Mouse (Mus musculus) adrenal gland, postnatal 4 days (tissue): Measurements from ENCODE around the gene Chsy1. TPM values are rescaled to one million over a fixed set of nuclear protein-coding genes. Genes with fewer than 3 reads are reported as not detected.
"Not testable (repeated sequence)": the region's sequence is repeated elsewhere in the genome, so short reads cannot be mapped to it uniquely, and the experiment has no call there.

Experiments
- DNase-seq, 2 experiments: peaks; one replicate each; pipeline ENCODE4 v3.0.0; 2021 to 2022; ENCODE audit warnings: low spot score in 2 of 2, mixed read lengths in 2 of 2
- total RNA-seq, 2 experiments: library from RNA; stranded (reverse); gene quantifications; 2 replicates each; pipeline ENCODE4 v1.2.3; 2021

Chsy1 gene
- total RNA-seq, 2 experiments from 2014 or later: 27.8 to 29.5 TPM

DNA sequence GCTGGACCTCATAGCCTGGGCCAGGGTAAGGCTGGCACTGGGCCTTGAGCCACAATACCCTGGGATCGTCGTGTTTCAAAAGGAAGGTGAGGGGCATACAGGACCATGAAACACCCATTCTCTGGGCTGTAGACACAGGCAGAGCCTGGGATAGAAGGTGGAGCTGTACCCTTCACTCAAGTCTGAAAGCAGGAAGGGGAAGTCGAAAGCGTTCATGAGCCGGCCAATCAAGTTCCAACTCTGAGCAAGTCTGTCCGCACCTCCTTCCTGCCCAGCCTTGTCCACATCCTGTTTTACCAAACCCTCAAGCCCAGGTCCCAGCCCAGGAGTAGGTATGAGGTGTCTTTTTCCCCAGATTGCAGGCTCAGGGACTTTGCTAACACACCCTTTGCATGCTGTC lies 66.4 kb downstream of the Chsy1 start:
- DNase-seq: no peak

DNA sequence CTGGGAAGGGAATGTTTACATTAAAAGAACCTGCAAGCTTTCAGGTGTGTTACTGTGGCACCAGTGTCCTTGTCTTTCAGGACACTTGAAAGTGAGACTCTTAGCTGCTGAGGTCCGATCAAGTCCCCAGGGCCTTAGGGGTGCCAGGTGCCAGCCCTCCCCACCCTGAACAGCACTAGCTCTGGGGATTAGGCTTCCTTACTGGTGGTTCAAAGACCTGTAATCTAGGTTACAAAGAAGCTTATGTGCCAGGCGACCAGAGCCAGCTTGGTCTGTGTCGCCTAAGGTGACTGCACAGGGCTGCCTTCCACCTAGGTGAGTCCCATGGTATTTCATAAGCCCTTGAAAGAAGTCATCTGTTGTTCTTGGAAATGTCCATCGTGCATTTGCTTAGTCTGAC lies 66.9 kb downstream of the Chsy1 start:
- no peak for DNase-seq

- DNase-seq: no peak
Observed at GRCm38 (mm10) chr7:66176929-66177328, 67.6 kb downstream of the Chsy1 start.

DNA sequence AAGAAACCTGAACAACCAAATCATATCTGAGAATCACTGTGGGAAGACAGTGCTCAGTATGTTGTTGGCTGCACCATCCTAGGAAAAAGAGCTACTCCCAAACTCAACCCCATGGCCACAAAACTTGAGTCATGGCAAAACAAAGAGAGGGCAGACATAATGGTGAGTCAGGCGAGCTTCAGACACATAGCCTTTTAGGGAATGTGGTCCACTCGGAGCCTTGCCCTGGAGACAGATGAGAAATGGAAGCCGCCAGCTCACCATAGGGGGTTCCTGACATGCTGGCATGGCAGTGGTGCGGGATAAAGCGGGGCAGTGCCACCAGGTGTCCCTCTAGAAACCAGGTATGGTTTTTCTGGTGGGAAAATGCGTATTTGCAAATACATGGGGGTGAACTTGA lies 68.8 kb downstream of the Chsy1 start:
- DNase-seq: no peak

GRCm38 (mm10) chr7:66179120-66179581 lies 69.8 kb downstream of the Chsy1 start:
- DNase-seq: no peak

GRCm38 (mm10) chr7:66179711-66180110 lies 70.4 kb downstream of the Chsy1 start:
- DNase-seq: no peak

GRCm38 (mm10) chr7:66180260-66180659 lies 70.9 kb downstream of the Chsy1 start:
- DNase-seq: no peak

GRCm38 (mm10) chr7:66180711-66181365 lies 71.5 kb downstream of the Chsy1 start:
- no peak for DNase-seq

DNA sequence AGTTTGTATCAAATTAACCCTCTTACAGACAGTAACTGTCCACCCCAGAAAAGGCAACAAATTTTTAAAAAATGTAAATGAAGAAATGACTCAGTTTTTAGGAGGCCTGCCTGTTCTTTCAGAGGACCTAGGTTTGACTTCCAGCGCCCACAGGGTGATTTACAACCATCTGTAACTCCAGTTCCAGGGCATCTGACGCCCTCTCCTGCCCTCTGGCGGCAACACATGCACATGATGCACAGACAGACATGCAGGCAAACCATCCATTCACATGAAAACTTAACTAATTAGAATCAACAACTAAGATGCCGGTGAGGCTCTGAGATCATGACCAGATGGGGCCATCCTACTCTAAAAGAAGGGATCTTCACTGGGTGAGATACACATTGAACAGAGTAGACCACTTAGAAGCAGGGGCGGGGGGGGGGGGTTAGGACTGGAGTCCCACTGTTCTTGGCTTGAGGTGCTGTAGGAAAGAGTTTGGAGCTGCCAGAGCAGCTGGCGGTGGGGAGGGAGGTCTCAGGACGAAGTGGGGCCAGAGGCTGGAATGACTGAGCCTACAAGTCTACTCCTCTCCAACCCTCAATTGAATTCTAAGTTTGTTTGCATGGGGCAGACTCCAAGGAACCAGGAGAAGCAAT lies 72.9 kb downstream of the Chsy1 start:
- no peak for DNase-seq

GRCm38 (mm10) chr7:66183404-66183803 lies 74.1 kb downstream of the Chsy1 start:
- no peak for DNase-seq

DNA sequence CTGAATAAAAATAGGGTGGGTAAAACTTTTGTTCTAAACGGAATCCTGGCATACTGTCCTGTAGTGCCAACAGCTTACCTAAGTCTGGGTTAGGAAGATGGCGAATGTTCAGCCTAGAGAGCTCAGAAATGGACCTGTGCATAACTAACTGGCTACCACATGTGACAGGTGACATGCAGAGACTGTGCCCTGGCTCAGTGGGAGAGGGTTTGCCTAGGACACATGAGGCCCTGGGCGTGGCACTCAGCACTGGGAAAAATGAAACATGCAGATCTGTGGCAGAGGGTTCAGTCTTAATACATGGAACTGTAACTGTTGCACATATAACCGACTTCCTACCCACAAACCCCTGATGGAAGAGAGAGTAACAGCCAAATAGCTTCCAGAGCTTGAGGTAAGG lies 74.7 kb downstream of the Chsy1 start:
- DNase-seq: no peak

GRCm38 (mm10) chr7:66185370-66185769 lies 76.1 kb downstream of the Chsy1 start:
- no peak for DNase-seq

DNA sequence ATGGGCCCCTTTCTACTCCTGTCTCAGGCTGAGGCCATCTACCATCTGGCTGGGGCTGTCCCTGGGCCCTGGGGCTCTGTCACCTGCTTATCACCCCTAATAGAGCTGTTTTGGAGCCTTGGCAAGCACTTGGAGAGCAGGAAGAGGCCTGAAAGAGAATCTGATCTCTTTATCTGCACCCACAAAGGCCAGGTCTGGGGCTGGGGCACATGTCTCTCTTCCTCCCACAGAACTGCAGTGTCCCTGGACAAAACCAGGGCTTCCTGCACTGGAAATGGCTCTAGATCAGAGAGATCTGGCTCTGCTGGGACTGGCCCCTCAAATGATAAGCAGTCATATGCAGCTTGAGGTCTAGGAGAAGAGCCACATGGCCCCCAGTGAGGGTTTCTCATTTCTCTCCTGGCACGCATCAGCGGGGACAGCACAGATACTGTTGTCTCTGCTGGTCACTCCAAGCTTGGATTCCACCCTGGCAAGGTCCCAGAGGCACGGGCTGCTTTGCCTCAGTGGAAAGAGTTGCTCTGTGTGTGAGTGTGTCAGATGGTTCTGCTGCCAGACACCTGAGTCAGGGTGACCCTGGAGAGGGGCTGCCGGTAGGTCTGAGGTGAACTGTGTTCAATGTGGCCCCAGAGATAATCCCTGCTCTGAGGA lies 78.4 kb downstream of the Chsy1 start:
- no peak for DNase-seq

- not testable (repeated sequence) for DNase-seq
Observed at GRCm38 (mm10) chr7:66190385-66190784, 81.1 kb downstream of the Chsy1 start.

DNA sequence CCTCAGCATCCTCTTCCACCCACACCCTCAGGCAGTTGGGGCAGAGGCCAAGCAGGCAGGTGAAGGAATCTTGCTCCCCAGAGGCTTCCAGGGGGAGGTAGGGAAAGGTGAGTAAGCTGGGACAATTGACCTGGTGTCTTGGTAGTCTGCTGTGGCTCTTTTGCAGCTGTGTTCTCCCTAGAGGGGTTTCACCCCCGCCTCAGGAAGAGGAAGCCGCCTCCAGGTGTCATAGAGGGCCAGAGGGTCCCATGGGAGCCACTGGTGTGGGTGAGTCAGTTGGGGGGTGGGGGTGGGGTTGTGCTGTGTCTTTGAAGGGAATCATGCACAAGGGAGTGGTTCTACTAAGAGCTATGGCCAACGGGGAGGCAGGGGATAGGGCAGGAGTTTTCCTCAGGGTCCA lies 85.2 kb downstream of the Chsy1 start:
- no peak for DNase-seq

DNA sequence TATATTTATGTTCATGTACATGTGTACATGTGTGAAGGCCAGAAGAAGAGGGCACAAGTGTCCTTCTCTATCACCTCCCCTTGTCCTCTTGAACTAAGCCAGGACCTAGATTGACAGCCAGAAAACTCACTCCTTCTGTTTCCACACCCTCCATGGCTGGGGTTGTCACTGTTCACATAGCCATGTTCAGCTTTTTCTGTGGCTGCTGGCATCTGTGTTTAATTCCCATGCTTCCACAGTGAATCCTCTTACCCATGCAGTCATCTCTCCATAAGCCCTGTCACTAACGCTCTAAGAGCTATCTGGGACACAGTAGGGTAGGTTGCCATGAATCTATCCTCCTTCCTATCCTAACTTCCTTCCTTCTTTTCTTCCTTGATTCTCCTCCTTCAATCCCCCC lies 86.6 kb downstream of the Chsy1 start:
- DNase-seq: no peak

DNA sequence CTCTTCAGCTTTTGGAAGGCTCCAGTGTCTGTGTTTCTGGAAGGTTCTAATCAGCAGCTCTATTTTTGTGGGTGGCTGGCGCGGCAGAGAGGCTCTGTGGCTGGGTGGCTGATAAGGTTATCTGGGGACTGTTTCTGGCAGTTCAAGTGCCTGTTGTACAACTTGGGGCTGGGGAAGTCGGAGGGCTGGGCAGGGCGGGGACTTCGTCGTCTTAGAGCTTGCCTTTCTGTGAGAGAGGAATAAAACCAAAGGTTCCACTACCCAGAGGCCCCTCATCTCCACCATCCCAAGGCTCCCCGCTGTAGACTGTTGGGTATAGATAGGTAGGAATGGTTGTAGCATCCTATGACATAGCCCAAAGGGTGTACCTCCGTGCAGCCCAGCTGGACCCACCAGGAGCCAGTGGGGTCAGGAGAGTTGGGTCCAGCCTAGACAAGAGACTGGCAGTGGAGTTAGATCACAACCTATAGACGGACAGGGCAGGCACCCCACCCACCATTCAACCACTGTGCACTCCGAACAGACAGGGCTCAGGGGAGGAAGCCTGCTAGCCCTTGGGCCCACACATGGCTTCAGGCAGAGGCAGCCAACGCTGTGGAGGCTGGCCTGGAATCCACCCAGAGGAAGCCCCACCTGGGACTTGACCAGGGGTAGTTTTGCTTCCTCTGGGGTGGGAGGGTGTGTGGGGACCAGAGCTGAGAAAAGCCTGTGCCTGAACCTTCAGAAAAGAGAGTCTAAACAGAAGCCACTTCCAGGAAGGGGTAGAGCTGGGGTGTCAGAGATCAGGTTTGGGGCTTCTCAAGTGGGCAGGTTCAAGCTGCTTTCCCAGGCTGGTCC lies 87.5 kb downstream of the Chsy1 start:
- DNase-seq: no peak

DNA sequence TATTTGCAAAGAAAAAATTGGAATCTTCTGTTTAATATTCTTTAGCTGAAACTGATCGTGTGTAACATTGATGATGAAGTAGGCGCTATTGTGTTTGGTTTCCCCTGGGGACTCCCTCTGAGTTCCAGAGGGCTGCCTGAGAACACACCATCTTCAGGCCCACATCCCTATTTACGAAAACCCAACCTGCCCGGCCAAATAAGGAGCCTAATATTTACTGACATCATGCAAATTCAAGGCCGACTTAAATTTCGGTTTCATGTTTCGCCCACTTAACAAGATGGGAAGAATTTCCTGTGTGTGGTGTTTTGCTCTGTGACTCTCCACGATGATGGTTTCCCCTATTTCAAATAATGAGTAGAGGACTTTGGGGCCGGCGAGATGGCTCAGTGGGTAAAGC lies 89.1 kb downstream of the Chsy1 start:
- DNase-seq: no peak

- no peak for DNase-seq
Observed at GRCm38 (mm10) chr7:66199391-66199831, 90.1 kb downstream of the Chsy1 start.

DNA sequence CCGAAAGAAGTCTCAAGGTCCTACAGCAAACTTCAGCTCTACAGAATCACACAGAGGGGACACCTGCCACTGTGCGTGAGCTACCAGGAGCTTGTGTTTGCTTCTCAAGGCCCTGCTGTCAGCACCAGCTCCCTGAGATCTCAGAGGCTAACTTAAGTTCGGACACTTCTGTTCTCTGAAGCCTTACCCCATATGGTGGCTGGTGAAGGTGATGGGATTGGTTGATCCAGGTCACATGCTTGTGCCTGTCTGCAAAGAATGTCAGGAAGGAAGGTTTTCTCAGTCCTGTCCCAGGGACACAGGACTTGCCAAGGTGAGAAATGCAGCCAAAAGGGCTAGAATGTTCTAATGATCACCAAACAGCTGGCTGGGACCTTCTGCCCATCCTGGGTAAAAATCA lies 91.1 kb downstream of the Chsy1 start:
- no peak for DNase-seq

- DNase-seq: no peak
Observed at GRCm38 (mm10) chr7:66200791-66201450, 91.6 kb downstream of the Chsy1 start.
